9 mouse cellular contexts compared by ENCODE assay signal in the genomic region with DNA sequence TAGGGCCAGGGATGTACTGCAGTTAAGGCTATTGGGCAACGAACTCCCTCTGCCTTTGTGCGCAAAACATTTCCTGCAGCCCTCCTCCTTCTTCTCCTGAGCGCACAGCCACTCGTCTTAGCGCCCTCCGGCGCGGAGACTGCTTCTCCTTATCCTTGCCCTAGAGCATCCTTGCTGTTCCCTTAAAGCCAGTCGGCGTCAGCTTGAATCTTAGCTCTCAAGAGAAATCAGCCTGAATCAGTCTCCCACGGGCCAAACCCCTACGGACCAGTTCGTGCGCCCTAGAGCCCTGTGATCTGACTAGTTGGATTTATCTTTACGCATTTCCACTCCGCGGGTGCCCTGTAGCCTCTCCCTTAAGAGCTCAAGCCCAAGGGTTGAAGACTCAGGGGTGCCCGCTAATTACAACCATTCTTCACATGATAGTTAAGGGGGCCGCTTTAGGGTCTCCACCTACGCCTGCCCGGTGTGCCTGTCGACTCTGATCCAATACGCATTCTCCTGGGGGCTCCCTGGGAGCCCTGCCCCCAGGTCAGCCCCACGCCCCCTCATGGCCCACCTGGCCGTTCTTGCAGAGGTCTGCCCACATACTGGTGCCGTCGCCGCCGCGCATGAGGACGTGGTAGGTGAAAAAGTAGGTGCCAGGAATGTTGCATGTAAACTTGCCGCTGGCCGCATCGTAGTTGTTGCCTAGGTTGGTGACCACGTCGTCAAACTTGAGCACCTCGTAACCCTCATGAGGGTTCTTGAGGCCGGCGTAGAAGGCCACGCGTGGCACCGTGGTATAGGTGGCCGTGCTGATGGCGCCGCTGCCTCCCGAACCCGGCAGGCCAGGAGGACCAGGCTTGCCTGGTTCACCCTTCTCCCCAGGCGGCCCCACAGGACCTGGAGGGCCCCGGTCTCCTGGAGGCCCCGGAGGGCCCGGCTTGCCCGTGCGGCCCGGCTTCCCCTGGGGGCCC. TPM values are rescaled to one million over a fixed set of nuclear protein-coding genes. Genes with fewer than 3 reads are reported as not detected.
A peak's percentile ranks its signal among the peaks of the same experiment; 100 is the strongest.
DNase-seq lines count a peak whose midpoint lies in the region; ATAC-seq and TF ChIP-seq lines count a peak whose summit lies in the region.
"Had no signal": no experiment of that assay in that cellular context is flagged by ENCODE, and none has a peak within 500 bp of the region (broad histone marks: within the 10 kb centered on the region; RNA-seq: fewer than 3 reads in every experiment).

No protein-coding gene starts in this region.

- H3K36me3 ChIP-seq in kidney, postnatal 0 days (ENCODE audit: insufficient read depth, low read length) = no peaks in the 10 kb centered on the region
- no peaks in the 10 kb centered on the region for H3K36me3 ChIP-seq in intestine, embryonic 16.5 days (ENCODE audit: control insufficient read depth, insufficient read depth, low read length)
- no peaks in the 10 kb centered on the region for H3K36me3 ChIP-seq in neural tube, embryonic 14.5 days (ENCODE audit: control insufficient read depth, insufficient read depth, low read length)

- peaks cover 44% of the 10 kb centered on the region for H3K27me3 ChIP-seq in kidney, postnatal 0 days (ENCODE audit: insufficient read depth, low read length)
- H3K27me3 ChIP-seq in intestine, embryonic 16.5 days (replicated peaks; ENCODE audit: control insufficient read depth, insufficient read depth, low read length) = peaks cover 63% of the 10 kb centered on the region
- H3K27me3 ChIP-seq in neural tube, embryonic 14.5 days (ENCODE audit: control insufficient read depth, insufficient read depth, low read length) = peaks cover 60% of the 10 kb centered on the region

- TF ChIP-seq CTCF in kidney, postnatal 0 days (IDR thresholded peaks at IDR 0.05; ENCODE audit: low read depth) = no peak

- no peaks in the 10 kb centered on the region for H3K9me3 ChIP-seq in kidney, postnatal 0 days (replicated peaks; ENCODE audit: low read length)
- H3K9me3 ChIP-seq in intestine, embryonic 16.5 days (ENCODE audit: control insufficient read depth, low read length) = no peaks in the 10 kb centered on the region
- H3K9me3 ChIP-seq in neural tube, embryonic 14.5 days (ENCODE audit: control insufficient read depth, low read length) = no peaks in the 10 kb centered on the region

- peaks cover 14% of the 10 kb centered on the region for H3K4me1 ChIP-seq in kidney, postnatal 0 days (replicated peaks; ENCODE audit: insufficient read depth, low read length)
- H3K4me1 ChIP-seq in intestine, embryonic 16.5 days (ENCODE audit: control insufficient read depth, insufficient read depth, low read length) = peaks cover 30% of the 10 kb centered on the region
- peaks cover 10% of the 10 kb centered on the region; the same call in 1 of the 2 replicates for H3K4me1 ChIP-seq in neural tube, embryonic 14.5 days (ENCODE audit: control insufficient read depth, insufficient read depth, low read length)

- 2% methylated on average over 54 of the region's 54 CpGs for WGBS in kidney, postnatal 0 days
- WGBS in intestine, embryonic 16.5 days = 4% methylated on average over 54 of the region's 54 CpGs
- WGBS in neural tube, embryonic 14.5 days = 2% methylated on average over 54 of the region's 54 CpGs

- ATAC-seq in kidney, postnatal 0 days (replicated peaks; ENCODE audit: low FRiP score, low read depth) = no peak
- ATAC-seq in intestine, embryonic 16.5 days = peak; percentile 27
- ATAC-seq in neural tube, embryonic 14.5 days (ENCODE audit: low read depth) = no peak

- H3K4me2 ChIP-seq in kidney, postnatal 0 days (ENCODE audit: low read length) = peak overlapping the region; percentile 56
- peak overlapping the region; percentile 80 for H3K4me2 ChIP-seq in intestine, embryonic 16.5 days (ENCODE audit: low read depth, low read length)
- peak overlapping the region; percentile 50 for H3K4me2 ChIP-seq in neural tube, embryonic 14.5 days (ENCODE audit: low read depth, low read length)

- no peak for DNase-seq in kidney, postnatal 0 days (ENCODE audit: low spot score)
- no peak for DNase-seq in kidney, postnatal 36 days
- peak; percentile 15 for DNase-seq in embryo, embryonic 9.5 days (ENCODE audit: extremely low spot score)
- no peak for DNase-seq in spleen, adult 12 weeks (ENCODE audit: low spot score)
- DNase-seq in left cerebral cortex, adult 18-20 months (ENCODE audit: low spot score in 2 of 2) = no peak
- DNase-seq in kidney, postnatal 25 days = no peak

- no peak overlapping the region for H3K27ac ChIP-seq in kidney, postnatal 0 days
- no peak overlapping the region for H3K27ac ChIP-seq in intestine, embryonic 16.5 days (ENCODE audit: low read length)
- H3K27ac ChIP-seq in neural tube, embryonic 14.5 days (ENCODE audit: low read depth, low read length) = no peak overlapping the region

- H3K9ac ChIP-seq in kidney, postnatal 0 days (ENCODE audit: low read depth, low read length) = no peak overlapping the region
- H3K9ac ChIP-seq in intestine, embryonic 16.5 days (ENCODE audit: low read depth, low read length) = peak overlapping the region; percentile 62
- peak overlapping the region; percentile 39; the same call in 1 of the 2 replicates for H3K9ac ChIP-seq in neural tube, embryonic 14.5 days (replicated peaks; ENCODE audit: low read depth, low read length)

- H3K4me3 ChIP-seq in kidney, postnatal 0 days (replicated peaks; ENCODE audit: low read depth, low read length) = peak overlapping the region; percentile 24
- H3K4me3 ChIP-seq in intestine, embryonic 16.5 days (ENCODE audit: low read length) = peak overlapping the region; percentile 49
- peak overlapping the region; percentile 31; the same call in 1 of the 2 replicates for H3K4me3 ChIP-seq in neural tube, embryonic 14.5 days (ENCODE audit: low read depth, low read length)

RNA-seq across cellular contexts. Expression of gene C1ql1, which starts 0.9 kb away (rescaled TPM):
- 1.4 and 2.3 TPM in 2 replicates for polyA plus RNA-seq in kidney, postnatal 0 days (2015; fragmentation: Nextera tagmentation; extraction: Ambion mirVana)
- 0.53 and 2.3 TPM in 2 replicates for polyA plus RNA-seq in intestine, embryonic 16.5 days (2015; fragmentation: Nextera tagmentation; extraction: Ambion mirVana)
- 5.6 and 6.8 TPM in 2 replicates for polyA plus RNA-seq in neural tube, embryonic 14.5 days (2014; fragmentation: Nextera tagmentation; extraction: Ambion mirVana)
- total RNA-seq in left cerebral cortex, adult 18-20 months (2021) = 10 to 100 TPM; 12.3 to 15.7 TPM
- polyA plus RNA-seq: thymus, postnatal 0 days had no signal

RNA-seq across cellular contexts. Expression of gene Kif18b, which starts 20.7 kb away (rescaled TPM):
- 2.6 and 3.4 TPM in 2 replicates for polyA plus RNA-seq in kidney, postnatal 0 days (2015; fragmentation: Nextera tagmentation; extraction: Ambion mirVana)
- 6.8 and 7.4 TPM in 2 replicates for polyA plus RNA-seq in intestine, embryonic 16.5 days (2015; fragmentation: Nextera tagmentation; extraction: Ambion mirVana)
- polyA plus RNA-seq in neural tube, embryonic 14.5 days (2014; fragmentation: Nextera tagmentation; extraction: Ambion mirVana) = 0.84 and 0.88 TPM in 2 replicates
- under 1 TPM in 1 of 2 experiments, not detected in 1; 0.46 TPM for total RNA-seq in left cerebral cortex, adult 18-20 months (2021)

RNA-seq across cellular contexts. Expression of gene Gfap, which starts 44.9 kb away (rescaled TPM):
- polyA plus RNA-seq in kidney, postnatal 0 days (2015; fragmentation: Nextera tagmentation; extraction: Ambion mirVana) = 0.20 and 0.33 TPM in 2 replicates
- 0.09 and 0.38 TPM in 2 replicates for polyA plus RNA-seq in intestine, embryonic 16.5 days (2015; fragmentation: Nextera tagmentation; extraction: Ambion mirVana)
- 0.17 and 0.88 TPM in 2 replicates for polyA plus RNA-seq in neural tube, embryonic 14.5 days (2014; fragmentation: Nextera tagmentation; extraction: Ambion mirVana)
- 100 to 1,000 TPM; 137 to 174 TPM for total RNA-seq in left cerebral cortex, adult 18-20 months (2021)
